Mouse (Mus musculus) brain, embryonic 18.5 days (tissue): ENCODE measurements at regions not wholly inside any gene's neighbourhood (a gene's known extent, or its start where the extent isn't known, plus 50 kb on each side); places are given as distances from the start of the nearest gene placed in this dataset.

ENCODE experiments used
- DNase-seq: peaks from one replicate; pipeline ENCODE4 v3.0.0-alpha.2; 2012; ENCODE audit warnings: low read depth, low spot score

DNA sequence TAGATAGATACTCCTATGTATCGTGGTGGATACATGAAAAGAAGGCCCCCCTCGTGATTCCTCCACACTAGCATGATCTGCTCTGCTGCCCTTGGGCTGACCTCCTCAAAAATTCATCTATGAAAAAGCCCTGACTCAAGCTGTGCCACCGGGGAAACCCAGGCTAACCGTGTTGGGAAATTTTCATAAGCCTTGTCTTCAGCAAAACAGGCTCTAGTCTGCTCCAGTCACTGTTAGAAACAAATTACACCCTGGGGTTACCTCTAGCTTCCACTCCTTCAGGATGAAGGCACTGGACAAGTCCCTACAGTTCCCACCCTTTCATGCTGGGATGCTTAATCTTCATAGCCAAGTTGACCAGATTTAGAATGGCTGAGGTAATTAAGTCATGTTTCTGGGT, 315.0 kb upstream of the Nrp1 start:
- DNase-seq = no peak

DNA sequence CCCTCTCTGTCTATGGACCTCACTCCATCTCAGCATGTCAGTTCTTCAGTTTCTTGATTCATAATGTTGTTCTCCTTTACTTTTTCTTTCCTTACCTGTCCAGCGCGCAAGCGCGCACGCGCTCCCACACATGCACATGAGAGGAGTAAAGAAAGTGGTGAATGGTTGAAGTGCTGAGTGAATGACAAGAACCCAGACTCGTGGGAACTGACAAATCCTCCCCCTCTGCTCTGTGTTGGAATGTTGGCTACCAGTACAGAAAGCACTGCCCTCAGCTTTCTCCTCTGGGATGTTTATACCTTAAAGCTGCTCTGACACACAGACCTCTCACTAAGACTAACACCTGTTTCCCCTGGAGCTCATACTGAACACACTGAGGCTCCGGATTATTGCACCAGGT, 302.2 kb upstream of the Nrp1 start:
- no peak for DNase-seq

DNA sequence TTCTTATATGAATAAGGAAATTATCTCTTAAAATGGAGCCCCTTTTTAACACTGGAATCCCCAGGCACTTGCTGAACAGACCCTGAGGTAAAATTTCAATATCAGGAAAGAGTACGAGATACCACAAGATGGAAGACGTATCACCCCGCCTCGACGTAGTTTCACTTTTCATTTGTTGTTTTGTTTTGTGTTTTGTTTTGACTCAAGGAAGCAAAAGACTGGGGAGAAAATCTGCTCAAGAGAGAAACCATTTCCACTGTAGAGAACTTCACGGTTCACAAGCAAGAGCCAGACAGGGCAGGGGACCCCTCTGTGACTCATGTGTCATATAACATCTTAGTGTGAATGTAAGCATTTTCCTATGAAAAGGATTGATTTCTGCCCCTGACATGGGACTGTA, 300.6 kb upstream of the Nrp1 start:
- no peak for DNase-seq

DNA sequence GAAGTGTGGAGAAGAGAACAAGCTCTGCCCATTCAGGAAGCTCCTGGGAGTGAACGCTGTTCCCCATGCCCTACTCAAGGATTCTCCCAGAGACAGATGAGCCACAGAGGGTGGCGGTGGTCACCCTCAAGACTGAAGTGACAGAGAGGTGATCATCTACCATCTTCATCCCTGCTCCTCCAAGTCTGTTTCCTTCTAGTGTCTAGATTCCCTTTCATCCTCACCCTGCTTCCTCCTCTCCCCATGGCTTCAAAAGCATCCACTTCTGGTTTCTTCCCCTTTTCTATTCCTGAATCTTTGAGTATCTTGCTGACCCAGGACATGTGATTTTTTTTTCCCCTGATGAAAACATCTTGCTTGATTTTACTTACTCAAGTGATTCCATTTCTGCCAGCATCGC, 298.6 kb upstream of the Nrp1 start:
- no peak for DNase-seq

DNA sequence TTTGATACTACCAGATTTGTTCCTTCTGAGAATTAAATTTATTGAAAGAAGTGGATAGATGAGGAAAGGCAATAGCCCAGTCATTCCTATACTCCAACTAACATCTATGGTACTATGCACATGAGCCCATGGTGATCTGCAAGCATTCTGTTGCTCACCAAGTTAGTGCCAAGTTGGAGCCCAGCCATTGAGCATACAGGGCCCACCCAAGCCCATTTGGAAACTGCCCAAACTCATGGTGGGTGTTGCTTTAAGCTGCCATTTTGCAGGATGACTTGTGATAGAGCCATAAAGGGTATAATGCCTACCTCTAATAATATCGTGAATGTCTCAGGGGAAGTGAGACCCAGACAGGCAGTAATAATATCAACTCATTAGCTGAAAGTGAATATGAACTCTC, 294.2 kb upstream of the Nrp1 start:
- DNase-seq = no peak

DNA sequence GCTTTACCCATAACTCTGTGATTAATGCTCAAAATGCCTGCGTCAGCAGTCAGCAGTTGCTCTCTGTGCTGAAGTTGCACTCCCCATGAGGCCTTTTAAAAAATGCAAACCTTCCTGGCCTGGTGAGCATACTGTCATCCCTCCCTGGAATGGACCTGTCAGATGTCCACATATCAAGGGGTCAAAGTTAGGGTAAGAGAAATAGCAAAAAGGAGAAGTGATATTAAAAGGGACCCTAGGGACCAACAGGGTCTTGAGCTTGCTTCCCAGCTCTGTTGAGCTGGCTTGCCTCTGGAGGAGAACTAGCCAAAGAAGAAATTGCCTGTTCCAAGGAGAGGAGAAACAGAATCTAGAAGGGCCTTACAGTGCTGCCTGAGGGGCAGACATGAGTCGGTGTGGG, 293.3 kb upstream of the Nrp1 start:
- DNase-seq = no peak

DNA sequence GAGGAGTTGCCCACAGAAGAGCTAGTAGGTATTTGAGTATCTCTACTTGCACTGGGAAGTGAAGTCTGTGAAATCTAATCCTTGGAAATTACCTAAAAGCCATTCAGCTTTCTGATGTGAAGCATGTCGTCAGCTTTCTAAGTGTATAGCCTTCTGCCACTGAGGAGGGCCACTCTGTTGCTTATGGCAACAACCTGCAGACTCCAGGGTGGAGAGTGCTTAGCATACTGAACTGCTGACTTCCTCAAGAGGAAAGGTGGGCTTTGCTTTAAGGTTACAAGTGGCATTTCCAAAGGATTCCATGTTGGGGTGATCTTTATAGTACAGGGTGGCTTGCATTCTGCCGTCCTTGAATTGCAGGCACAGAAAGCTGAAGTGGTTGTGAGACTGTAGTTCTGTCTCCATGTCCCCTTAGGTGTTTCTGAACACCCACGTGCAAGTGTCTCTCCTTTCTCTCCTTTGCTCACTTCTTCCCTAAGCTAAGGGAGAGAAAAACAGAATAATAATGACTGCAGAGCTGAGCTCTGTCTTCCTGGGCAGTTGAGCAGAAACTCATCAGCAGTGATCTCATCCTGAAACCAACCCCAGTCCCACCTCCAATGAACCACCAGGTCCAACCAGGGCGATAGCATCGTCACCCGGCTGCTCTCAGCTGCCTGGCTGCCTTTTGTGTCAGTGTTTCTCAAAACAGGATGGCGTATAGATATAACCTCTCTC, 292.3 kb upstream of the Nrp1 start:
- no peak for DNase-seq

DNA sequence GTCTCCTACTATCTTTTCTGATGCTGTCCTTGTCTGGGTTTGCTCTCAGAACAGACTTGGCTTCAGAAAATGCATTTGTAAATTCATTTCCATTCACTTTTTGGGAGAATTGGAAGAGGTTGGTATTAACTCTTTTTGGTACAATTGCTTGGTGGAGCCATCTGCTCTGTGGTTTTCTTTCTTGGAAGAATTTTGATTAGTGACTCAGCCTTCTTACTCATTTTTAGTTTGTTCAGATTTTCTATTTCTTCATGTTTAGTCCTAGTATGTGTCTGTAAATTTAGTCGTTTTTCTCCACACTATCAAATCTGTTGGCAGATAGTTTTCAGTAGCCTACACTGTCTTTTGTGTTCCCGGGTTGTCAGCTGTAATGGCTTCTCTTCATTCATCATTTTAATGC, 288.7 kb upstream of the Nrp1 start:
- DNase-seq = no peak

DNA sequence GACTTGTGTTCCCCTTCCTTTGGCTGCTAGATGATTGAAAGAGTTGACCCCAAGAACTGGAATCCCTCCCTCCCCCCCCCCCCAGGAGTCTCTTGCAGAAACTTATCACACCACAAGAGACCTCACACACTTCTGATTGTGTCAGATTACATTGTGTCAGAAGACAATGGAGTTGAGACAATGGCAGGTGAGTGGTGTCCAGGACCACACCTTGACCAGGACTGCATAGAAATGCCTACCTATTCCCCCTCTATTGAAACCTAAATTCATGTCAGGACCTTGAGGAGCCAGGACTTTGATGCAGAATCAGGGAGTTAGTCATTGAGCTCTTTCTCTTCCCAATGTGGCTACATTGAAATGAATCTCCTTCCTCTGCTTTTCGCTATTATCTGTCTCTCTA, 282.8 kb upstream of the Nrp1 start:
- no peak for DNase-seq

DNA sequence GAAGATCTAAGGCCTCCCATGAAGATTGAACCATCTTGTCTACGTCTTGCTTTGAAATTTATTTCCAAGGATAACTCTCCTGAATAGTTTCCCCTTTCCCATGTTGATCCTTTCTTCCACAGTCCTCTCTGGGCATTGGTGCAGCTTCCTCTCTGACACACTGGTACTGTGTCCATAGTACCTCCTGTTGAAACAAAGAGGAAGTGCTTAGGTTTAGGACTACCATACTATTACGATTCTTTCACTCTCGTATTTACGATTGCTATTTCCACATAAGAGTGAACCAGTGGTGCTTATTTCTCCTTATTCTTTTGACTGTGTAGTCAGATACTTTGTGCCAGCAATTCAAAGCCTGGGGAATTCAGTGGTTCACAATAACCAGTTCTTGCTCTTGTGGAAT, 282.2 kb upstream of the Nrp1 start:
- DNase-seq = no peak

DNA sequence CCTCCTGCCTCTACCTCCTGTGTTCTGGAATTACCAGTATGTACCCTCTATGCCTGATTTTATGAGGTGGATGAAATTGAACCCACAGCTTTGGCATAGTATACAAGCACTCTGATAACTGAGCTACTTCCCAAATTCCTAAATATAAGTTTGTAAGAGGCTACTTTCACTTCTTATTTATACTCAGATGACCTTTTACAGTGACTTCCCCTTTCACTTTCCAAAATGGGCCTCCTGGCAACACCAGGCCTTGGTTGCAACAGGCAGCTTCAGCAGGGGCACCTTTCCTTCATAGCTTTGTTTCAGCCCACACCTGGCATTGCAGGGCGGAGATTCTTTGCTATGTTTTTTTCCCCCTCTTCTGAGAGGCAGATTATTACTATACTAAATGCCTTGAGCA, 279.7 kb upstream of the Nrp1 start:
- no peak for DNase-seq

DNA sequence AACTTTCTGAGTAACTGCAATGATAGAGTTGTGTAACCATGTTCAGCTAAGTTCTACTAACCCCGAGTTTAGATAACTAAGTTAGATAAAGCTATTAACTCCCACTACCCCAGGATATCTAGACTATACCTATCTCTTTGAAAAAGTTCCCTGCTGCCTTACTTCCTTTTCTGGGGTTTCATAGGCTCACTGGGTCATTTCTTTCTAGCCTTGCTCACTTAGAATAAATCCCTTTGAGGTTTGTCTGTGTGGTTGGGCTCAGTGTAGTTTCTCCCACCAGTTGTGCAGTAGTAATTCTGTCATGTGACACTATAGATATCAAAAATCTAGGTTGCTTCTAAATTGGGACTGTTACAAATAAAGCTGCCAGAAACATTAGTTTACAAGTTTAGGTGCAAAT, 272.6 kb upstream of the Nrp1 start:
- no peak for DNase-seq

DNA sequence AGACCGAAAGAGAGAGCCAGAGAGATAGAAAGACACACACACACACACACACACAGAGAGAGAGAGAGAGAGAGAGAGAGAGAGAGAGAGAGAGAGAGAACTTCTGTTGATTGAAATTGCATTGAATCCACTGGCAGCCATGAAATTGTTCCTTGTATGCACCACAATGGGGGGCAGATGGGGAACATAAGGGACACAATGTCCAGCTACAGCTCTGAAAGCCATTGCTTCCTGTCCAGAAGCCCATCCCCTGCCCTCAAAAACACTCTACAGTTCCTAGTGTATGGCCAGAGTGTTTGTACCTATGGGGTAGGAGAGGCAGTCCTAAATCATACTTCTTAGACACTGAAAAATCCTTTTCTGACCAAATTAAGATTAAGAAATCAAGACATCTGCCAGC, 270.9 kb upstream of the Nrp1 start:
- no peak for DNase-seq

DNA sequence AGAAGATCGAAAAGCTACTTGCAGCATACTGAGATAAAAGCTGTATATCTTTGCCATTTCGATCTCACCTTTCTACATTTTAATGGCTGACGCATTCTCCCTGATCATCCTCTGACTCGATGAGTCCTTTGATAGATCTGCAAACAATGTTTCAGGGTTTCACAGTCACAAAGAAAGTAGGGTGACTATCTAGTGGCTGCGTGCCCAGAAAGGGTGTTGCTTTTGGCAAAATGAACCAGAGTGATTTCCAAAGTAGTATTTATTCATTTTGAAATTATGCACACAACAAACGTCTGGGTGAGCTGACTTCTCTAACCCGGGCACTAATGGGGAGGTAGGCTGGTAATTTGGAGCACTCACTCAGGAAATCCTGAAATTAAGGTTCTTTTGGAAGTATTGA, 265.6 kb upstream of the Nrp1 start:
- DNase-seq = no peak

DNA sequence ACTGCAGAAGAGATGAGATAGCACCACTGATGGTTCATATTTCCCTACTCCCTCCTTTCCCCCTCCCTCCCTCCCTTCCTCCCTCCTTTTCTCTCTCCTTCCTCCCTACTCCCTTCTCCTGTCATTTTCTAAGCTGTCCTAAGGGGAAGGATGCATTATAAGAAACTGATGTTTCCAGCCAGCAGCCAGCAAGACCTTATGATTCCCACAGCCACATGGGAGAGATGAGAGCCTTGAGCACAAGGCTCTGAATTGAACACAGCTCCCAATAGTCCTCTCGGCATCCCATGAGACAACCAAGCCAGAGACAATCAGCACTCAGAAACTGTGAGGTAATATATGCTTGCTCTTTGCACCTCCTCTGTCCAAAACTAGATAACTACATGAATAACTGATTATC, 263.0 kb upstream of the Nrp1 start:
- DNase-seq = no peak

DNA sequence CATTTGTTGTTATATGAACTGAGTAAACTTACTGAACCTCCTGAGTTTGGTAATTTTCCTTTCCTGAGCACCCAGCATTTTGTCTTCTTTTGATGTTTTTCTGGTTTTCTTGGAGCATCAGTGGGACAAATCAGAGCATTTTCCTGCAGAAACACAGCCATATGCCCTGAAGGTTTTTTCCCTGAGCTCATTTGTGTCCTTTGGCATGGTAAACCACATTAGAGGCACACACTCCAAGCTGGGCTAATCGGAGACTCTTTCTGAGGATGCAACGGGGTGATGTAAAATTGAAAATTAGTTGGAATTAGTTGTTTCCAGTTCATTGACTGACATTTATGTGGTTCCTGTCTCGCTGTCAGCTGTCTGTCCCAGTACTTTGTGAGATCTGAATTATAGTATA, 260.8 kb upstream of the Nrp1 start:
- DNase-seq = no peak

DNA sequence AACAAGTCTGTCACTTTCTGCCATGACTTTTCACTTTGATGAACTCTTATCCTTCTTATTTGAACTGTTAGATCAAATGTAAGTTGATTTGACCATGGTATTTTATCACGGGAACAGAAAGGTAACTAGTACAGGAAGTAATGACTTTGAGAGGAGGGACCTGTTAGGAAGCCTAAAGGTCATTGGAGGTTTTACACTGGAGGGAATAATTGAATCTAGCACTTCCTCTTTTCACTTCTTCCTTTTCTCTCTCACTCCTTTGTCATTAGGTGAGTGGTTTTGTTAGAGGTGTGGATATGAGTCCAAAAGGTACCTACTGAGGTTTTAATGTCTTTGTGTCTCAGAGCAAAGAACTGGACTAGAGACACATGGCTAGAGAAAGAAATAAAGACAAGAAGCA, 255.0 kb upstream of the Nrp1 start:
- DNase-seq = no peak

DNA sequence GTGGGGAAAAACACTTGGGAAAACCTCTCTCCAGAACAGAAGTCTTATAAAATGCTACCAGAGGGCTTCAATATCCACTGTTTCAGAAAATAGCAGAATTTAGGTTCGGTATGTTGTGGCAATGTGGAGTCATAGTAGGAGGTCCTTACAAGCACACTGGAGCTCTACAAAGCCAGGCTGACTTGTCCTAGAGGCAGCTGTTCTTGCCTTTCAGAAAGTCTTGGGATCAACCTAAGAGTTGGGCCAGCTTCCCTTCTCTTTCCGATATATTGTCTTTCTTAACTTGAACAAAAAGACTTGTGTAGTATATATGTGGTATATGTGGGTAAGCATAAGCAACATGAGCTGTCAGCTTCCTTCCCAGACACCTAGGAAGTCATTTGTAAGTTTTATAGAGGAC, 251.8 kb upstream of the Nrp1 start:
- no peak for DNase-seq

DNA sequence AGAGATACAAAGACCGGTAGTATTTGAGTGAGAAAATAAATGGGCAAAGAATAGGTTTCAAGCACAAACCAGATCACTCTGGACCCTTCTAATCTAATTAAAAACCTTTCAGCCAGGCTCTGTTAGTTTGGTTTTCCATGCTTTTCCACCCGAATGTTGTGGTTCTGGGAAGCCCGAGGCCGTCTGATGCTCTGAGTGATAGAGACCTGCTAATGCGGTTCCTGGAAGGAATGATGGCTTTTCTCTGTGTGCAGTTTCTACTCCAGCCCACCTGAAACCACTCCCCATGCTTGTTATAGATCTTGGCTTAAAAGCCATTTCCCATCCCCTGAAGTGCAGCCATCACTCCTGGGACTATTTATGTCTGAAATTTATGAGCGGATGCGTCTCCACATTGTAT, 251.4 kb upstream of the Nrp1 start:
- DNase-seq = no peak

DNA sequence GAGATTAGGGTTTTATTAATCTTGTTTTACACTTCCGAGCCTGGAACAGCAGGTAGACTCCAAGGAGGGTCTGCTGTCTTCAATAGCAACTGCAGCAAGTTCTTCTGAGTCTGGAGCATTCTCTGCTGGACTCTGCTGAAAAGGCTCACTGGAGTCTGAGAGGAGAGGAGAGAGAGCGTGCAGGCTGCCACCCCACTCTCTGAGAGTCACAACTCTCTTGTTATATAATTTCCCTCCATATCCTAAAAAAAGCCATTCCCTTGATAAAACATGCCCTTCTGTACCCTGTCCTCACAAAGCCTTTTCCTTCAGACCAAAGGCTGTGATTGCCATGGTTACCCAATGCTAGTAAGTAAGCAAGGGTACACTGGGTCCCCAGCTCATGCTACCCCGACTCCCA, 249.4 kb upstream of the Nrp1 start:
- DNase-seq = no peak

DNA sequence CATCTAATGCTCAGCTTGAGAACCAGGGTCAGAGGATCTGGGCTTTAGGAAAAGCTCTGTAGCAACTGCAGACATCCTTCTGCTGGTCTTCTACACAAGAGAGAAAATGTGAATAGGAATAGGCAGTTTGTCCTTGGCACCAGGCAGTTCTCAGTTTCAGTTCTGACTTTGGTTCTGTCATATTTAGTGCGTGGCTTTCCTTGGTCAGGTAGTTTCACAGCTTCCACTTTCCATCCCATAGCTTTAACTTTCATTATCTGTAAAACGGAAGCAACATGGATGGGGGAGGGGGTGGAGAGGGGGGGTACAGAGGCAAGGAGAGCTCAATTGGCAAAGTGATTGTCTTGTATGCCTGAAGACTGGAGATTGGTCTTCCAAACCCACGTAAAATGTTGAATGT, 247.3 kb upstream of the Nrp1 start:
- no peak for DNase-seq

DNA sequence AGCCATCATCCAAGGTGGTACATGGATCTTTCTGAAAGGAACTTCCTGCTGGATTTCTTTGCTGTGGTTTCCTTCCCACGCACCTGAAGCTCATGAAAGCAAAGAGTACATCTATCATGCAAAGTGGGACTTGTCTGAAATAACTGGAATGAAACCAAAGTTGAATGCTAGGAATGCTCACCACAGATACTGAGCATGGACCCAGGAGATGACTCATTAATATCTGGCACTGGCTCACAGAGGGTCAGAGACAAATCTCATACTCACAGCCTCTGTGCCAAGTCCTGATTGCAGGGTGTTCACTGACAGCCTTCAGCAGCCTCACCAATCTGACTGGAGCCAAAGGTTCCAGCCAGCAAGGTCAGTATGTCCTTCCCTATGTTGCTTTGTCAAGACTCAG, 245.3 kb upstream of the Nrp1 start:
- no peak for DNase-seq

DNA sequence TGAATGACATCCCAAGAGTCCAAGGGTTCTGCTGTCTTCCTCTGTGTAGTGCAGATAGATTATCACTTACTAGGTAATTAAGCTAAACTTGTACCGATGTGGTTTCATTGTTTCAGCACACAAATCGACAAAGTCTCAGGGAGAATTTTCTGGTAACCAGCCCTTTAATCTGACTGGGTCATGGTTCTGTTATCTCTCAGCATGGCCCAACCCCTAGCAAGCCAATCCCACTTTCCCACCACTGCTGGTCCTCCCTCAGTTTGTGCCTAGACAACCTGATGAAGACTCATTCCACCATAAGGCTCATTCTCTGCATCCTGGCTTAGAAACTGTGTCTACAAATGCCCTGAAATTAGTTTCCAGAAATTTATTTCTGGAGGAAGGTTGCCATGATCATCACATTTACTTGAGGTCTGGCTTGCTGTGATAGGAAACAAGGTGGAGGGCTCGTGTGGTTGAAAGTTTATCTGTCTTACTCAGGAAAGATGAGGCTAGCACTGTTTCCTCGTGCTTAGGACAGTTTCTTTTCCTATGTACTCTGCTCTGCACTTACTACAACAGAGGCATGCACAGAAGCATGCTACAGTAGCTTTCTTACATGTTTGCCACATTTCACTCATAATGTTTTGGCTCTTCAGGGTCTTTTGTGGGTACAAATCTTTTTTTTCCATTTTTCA, 217.0 kb upstream of the Nrp1 start:
- DNase-seq = no peak
